Mouse (Mus musculus) CH12.LX (cell line): ENCODE results near the gene Cmbl.

ENCODE experiments used
- CTCF ChIP-seq, 2 experiments: IDR thresholded peaks in 1 of 2; conservative IDR thresholded peaks in 1 of 2; 2 replicates each; pipeline ENCODE4 v1.5.1; 2011 to 2012; ENCODE audit warnings: low read depth in 2 of 2, low read length in 2 of 2, improper control_type of control experiment in 1 of 2, inconsistent platforms in 1 of 2, mild to moderate bottlenecking in 1 of 2, moderate library complexity in 1 of 2
- HCFC1 ChIP-seq: IDR thresholded peaks from 2 replicates; pipeline ENCODE4 v1.6.1; 2012; ENCODE audit warnings: low read depth, mild to moderate bottlenecking, inconsistent platforms, low read length, improper control_type of control experiment
- MAZ ChIP-seq: IDR thresholded peaks from 2 replicates; pipeline ENCODE4 v1.6.1; 2012; ENCODE audit warnings: low read depth, mild to moderate bottlenecking, inconsistent platforms, low read length, improper control_type of control experiment, moderate library complexity
- MXI1 ChIP-seq: IDR thresholded peaks from 2 replicates; pipeline ENCODE4 v1.6.1; 2011; ENCODE audit warnings: mild to moderate bottlenecking, low read depth, low read length, improper control_type of control experiment
- POLR2A ChIP-seq: IDR thresholded peaks from 2 replicates; pipeline ENCODE4 v1.6.1; 2011; ENCODE audit warnings: low read depth, mild to moderate bottlenecking, improper control_type of control experiment, low read length
- POLR2AphosphoS2 ChIP-seq: IDR thresholded peaks from 2 replicates; pipeline ENCODE4 v1.6.1; 2011; ENCODE audit warnings: low read depth, low read length, improper control_type of control experiment
- RCOR1 ChIP-seq: conservative IDR thresholded peaks from 2 replicates; pipeline ENCODE4 v1.6.1; 2012; ENCODE audit warnings: low read depth, mild to moderate bottlenecking, inconsistent platforms, low read length, improper control_type of control experiment
- TBP ChIP-seq: conservative IDR thresholded peaks from 2 replicates; pipeline ENCODE4 v1.6.1; 2011; ENCODE audit warnings: low read depth, low read length, improper control_type of control experiment
- TCF12 ChIP-seq: IDR thresholded peaks from 2 replicates; pipeline ENCODE4 v1.6.1; 2014; ENCODE audit warnings: low read depth, mild to moderate bottlenecking, inconsistent platforms, low read length, improper control_type of control experiment
- UBTF ChIP-seq: IDR thresholded peaks from 2 replicates; pipeline ENCODE4 v1.6.1; 2012; ENCODE audit warnings: low read depth, mild to moderate bottlenecking, inconsistent platforms, low read length, improper control_type of control experiment, moderate library complexity

GRCm38 (mm10) chr15:31588989-31589640 lies 23.9 kb downstream of the Cmbl start:
- TF ChIP-seq UBTF (no peak), MXI1 (no peak), CTCF (conservative IDR thresholded peaks at IDR 0.05 in 1 of 2, IDR thresholded peaks at IDR 0.05 in 1 of 2; ENCODE audit: low read depth in 2 of 2, low read length in 2 of 2) (no peak), MAZ (no peak), POLR2A (peak; percentile 49), HCFC1 (no peak), TBP (no peak), POLR2AphosphoS2 (peak; percentile 95), RCOR1 (no peak), TCF12 (no peak)
